Mouse (Mus musculus): ENCODE results near the gene H2-M10.4.

GRCm38 (mm10) chr17:36418091-36418754 is 43.9 kb downstream of the H2-M10.4 start:
- TF ChIP-seq REST (IDR thresholded peaks at IDR 0.05; ENCODE audit: insufficient read depth, insufficient read length) (no peak), TCF12 (IDR thresholded peaks at IDR 0.05; ENCODE audit: insufficient read depth, poor library complexity, severe bottlenecking) (no peak)

Measured in myocyte (in vitro differentiated cells).